Mouse (Mus musculus) left cerebral cortex, adult 18-20 months (tissue): ENCODE measurements around the gene Nell1. TPM values are rescaled to one million over a fixed set of nuclear protein-coding genes. Genes with fewer than 3 reads are reported as not detected.
"Not testable (repeated sequence)": the region's sequence is repeated elsewhere in the genome, so short reads cannot be mapped to it uniquely, and the experiment has no call there.

Experiments
- DNase-seq, 2 experiments: peaks; one replicate each; pipeline ENCODE4 v3.0.0; 2021 to 2022; ENCODE audit warnings: low spot score in 2 of 2, mixed read lengths in 1 of 2
- long read RNA-seq, 2 experiments: library from polyadenylated mRNA; stranded (forward); transcript quantifications; one replicate each; pipeline ENCODE4 v2.0.0; 2021
- total RNA-seq, 2 experiments: library from RNA; stranded (reverse); gene quantifications; 2 replicates each; pipeline ENCODE4 v1.2.3; 2021

Nell1 gene
- 10 to 100 TPM; 59.6 to 69.1 TPM for total RNA-seq
- long read RNA-seq, experiment 1, full-length matches to known transcripts = 56 of 71 reads
- long read RNA-seq, experiment 1, partial matches to known transcripts = 12 of 71 reads
- long read RNA-seq, experiment 1, other reads (novel, unspliced or antisense) = 3 of 71 reads
- long read RNA-seq, experiment 2, full-length matches to known transcripts = 34 of 40 reads
- long read RNA-seq, experiment 2, partial matches to known transcripts = 5 of 40 reads
- long read RNA-seq, experiment 2, other reads (novel, unspliced or antisense) = 1 of 40 reads

GRCm38 (mm10) chr7:49974841-49975440, at the start of gene Nell1:
Gene Nell1 (plus strand): TSS chr7:49974864.
- DNase-seq = peak; percentile 48 to 69

- no peak for DNase-seq
Measured at GRCm38 (mm10) chr7:49928571-49928970, 46.1 kb upstream of the Nell1 start.

- no peak for DNase-seq
Measured at GRCm38 (mm10) chr7:49929999-49930398, 44.7 kb upstream of the Nell1 start.

- not testable (repeated sequence) for DNase-seq
Measured at GRCm38 (mm10) chr7:49933386-49934115, 41.1 kb upstream of the Nell1 start.

GRCm38 (mm10) chr7:49936821-49937220, 37.8 kb upstream of the Nell1 start:
- DNase-seq = peak; percentile 5 to 12

GRCm38 (mm10) chr7:49942023-49942422, 32.6 kb upstream of the Nell1 start:
- no peak for DNase-seq

- no peak for DNase-seq
Measured at GRCm38 (mm10) chr7:49942490-49942889, 32.2 kb upstream of the Nell1 start.

- DNase-seq = no peak
Measured at GRCm38 (mm10) chr7:49946691-49947090, 28.0 kb upstream of the Nell1 start.

GRCm38 (mm10) chr7:49953546-49954181, 21.0 kb upstream of the Nell1 start:
- DNase-seq = peak in 1 of 2 experiments; percentile 20

- no peak for DNase-seq
Measured at GRCm38 (mm10) chr7:49954834-49955233, 19.8 kb upstream of the Nell1 start.

- DNase-seq = no peak
Measured at GRCm38 (mm10) chr7:49957142-49957541, 17.5 kb upstream of the Nell1 start.

GRCm38 (mm10) chr7:49963764-49964163, 10.9 kb upstream of the Nell1 start:
- DNase-seq = no peak

GRCm38 (mm10) chr7:49969516-49969915, 5.1 kb upstream of the Nell1 start:
- no peak for DNase-seq

GRCm38 (mm10) chr7:49975441-49976121, 917 bp downstream of the Nell1 start:
- peak; percentile 60 to 65 for DNase-seq

- DNase-seq = peak in 1 of 2 experiments; percentile 12
Measured at GRCm38 (mm10) chr7:49981511-49982227, 7.0 kb downstream of the Nell1 start.

GRCm38 (mm10) chr7:49984698-49985097, 10.0 kb downstream of the Nell1 start:
- DNase-seq = no peak

GRCm38 (mm10) chr7:49985947-49986346, 11.3 kb downstream of the Nell1 start:
- DNase-seq = no peak

- no peak for DNase-seq
Measured at GRCm38 (mm10) chr7:49999321-49999720, 24.7 kb downstream of the Nell1 start.

- no peak for DNase-seq
Measured at GRCm38 (mm10) chr7:50005268-50005667, 30.6 kb downstream of the Nell1 start.
